Mouse (Mus musculus) inflammation-experienced regulatory T-cells (primary cell): Measurements from ENCODE around the gene Gbp10. TPM values are rescaled to one million over a fixed set of nuclear protein-coding genes. Genes with fewer than 3 reads are reported as not detected.

Experiments used
- polyA plus RNA-seq, 2 experiments: library from polyadenylated mRNA; unstranded; fragments of 100-300 nt; shearing (Covaris generic); gene quantifications; one replicate each; pipeline ENCODE4 v1.2.1; 2017

Gbp10 gene
- 10 to 100 TPM; 44.9 to 76.5 TPM for polyA plus RNA-seq

GRCm38 (mm10) chr5:105239483-105240047 lies at the start of gene Gbp10:
TSS of gene Gbp10 (minus strand) at chr5:105239533.

Other genes starting within 250 kb of the Gbp10 start
- 100 to 1,000 TPM; 112 to 114 TPM for gene Gbp9, start 100.0 kb downstream of the Gbp10 start, polyA plus RNA-seq
- gene Gbp8, start 100.0 kb downstream of the Gbp10 start, polyA plus RNA-seq = 100 to 1,000 TPM; 101 to 112 TPM
- gene Gbp4, start 99.9 kb downstream of the Gbp10 start, polyA plus RNA-seq = 100 to 1,000 TPM; 230 to 242 TPM
- 1 to 10 TPM; 3.8 to 4.8 TPM for gene Gm43302, start 54.2 kb upstream of the Gbp10 start, polyA plus RNA-seq
- gene Gbp6, start 54.2 kb upstream of the Gbp10 start, polyA plus RNA-seq = 100 to 1,000 TPM; 138 to 196 TPM
- gene Lrrc8b, start 176.2 kb upstream of the Gbp10 start, polyA plus RNA-seq = 10 to 100 TPM in 1 of 2 experiments, 1 to 10 TPM in 1; 5.5 to 10.4 TPM